Mouse (Mus musculus) lung, postnatal 0 days (tissue): ENCODE measurements at regions not wholly inside any gene's neighbourhood (a gene's known extent, or its start where the extent isn't known, plus 50 kb on each side); places are given as distances from the start of the nearest gene placed in this dataset.

Experiments used
- CTCF ChIP-seq: IDR thresholded peaks from 2 replicates; pipeline ENCODE4 v1.5.1; 2016; ENCODE audit warnings: antibody characterized with exemption, mild to moderate bottlenecking
- EP300 ChIP-seq: IDR thresholded peaks from 2 replicates; pipeline ENCODE4 v1.6.1; 2016; ENCODE audit warnings: antibody characterized with exemption, mild to moderate bottlenecking, control low read depth

DNA sequence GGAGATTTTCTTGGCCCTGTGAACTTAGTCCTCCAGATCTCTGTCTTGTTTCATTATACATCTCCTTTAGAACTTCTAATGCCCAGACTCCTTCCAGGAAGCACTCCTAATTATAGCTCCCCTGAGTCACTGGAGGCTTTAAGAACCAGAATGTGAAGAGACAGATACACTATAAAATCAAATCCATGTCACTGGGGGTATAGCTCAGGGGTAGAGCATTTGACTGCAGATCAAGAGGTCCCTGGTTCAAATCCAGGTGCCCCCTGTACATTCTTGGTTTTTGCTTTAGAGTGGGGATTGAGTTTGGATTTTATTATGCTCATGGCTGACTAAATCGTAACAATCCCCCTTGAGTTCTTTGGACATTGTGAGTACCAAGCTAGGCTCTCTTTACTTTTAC lies 62.4 kb upstream of the Acpp start:
- no peak for TF ChIP-seq CTCF
- TF ChIP-seq EP300 = no peak
